Mouse (Mus musculus): ENCODE results near the gene Cd68. TPM values are rescaled to one million over a fixed set of nuclear protein-coding genes. Genes with fewer than 3 reads are reported as not detected.
"Not testable (repeated sequence)": the region's sequence is repeated elsewhere in the genome, so short reads cannot be mapped to it uniquely, and the experiment has no call there.

The Cd68 gene
- total RNA-seq, 2 experiments from 2014 or later: 25.0 to 33.1 TPM

DNA sequence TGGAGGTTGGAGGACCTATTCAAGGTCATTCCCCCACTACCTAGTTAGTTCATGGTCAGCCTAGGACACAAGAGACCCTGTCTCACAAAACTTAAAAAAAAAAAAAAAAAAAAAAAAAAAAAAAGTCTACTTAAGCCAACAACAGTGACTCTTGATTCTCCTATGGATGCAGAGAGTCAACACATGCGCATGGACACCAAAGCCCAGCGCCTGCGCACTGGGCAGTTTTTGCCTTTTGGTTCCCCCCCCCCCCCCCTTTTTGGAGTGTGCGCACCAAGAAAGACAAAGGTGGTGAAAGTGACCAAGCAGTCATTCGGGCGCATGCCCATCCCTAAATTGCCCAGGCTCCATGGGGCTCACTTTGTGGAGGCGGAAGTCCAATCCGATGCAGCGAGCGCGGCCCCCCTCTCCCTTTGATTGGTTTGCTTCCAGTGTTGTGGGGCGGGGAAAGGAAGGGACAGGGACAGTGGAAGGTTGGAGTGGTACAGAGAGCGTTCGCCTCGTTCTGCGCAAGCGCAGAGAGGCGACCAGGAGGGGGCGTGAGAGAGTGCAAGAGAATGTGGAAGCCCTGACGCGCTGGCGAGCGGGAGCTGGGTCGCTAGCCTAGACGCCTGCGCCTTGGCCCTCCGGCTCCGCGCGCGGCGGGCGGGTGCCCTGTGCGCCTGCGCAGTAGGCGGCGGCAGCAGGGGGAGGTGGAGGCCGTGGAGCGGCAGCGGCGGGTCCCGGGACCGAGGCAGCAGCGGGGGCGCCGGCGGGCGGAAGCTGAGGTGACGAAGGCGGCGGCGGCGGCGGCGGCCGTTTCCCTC lies 33.5 kb downstream of the Cd68 start, which contains the start of gene Fxr2:
Gene Fxr2 (plus strand): TSS at position 707 of the 806 bp plus-strand sequence.
- peak; percentile 95 for ATAC-seq (replicated peaks; ENCODE audit: poor library complexity)

DNA sequence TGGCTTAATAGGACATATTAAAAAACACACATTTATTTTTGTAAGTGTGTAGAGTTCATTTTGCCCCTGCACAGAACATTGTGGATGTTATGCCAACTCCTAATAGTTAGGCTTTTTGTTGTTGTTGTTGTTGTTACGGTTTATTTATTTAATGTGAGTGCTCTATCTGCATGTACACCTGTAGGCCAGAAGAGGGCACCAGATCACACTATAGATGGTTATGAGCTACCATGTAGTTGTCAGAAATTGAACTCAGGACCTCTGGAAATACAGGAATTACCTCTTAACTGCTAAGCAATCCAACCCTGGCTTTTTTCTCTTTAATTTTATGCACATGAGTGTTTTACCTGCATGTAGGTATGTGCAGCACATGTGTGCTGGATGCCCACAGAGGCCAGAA lies 36.2 kb downstream of the Cd68 start:
- no peak for ATAC-seq (replicated peaks; ENCODE audit: poor library complexity)

DNA sequence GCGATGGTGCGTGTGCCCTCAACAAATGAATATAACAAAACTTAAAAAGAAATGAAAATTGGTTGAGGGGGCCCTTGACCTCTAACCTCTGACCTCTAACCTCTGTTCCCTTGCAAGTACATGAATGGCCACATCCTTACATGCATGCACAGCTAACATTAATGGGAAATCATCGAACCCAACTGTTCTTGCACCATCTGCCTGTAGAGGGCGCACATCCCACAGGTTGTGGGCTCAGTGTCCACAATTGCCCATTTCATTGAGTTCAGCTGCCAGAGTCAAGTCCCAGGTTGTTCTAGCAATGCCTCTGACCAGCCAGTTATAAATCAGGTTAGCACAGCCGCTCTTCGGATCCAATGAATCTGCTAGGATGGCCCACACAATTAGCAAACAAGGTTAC lies 37.7 kb downstream of the Cd68 start:
- peak; percentile 61 for ATAC-seq (replicated peaks; ENCODE audit: poor library complexity)

DNA sequence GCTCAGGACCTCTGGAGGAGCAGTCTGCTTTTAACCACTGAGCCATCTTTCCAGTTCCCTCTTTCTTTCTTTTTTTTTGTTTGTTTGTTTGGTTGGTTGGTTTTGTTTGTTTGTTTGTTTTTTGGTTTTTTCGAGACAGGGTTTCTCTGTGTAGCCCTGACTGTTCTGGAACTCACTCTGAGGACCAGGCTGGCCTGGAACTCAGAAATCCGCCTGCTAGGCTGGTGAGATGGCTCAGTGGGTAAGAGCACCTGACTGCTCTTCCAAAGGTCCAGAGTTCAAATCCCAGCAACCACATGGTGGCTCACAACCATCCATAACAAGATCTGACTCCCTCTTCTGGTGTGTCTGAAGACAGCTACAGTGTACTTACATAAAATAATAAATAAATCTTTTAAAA lies 41.6 kb downstream of the Cd68 start:
- not testable (repeated sequence) for ATAC-seq (replicated peaks; ENCODE audit: poor library complexity)

DNA sequence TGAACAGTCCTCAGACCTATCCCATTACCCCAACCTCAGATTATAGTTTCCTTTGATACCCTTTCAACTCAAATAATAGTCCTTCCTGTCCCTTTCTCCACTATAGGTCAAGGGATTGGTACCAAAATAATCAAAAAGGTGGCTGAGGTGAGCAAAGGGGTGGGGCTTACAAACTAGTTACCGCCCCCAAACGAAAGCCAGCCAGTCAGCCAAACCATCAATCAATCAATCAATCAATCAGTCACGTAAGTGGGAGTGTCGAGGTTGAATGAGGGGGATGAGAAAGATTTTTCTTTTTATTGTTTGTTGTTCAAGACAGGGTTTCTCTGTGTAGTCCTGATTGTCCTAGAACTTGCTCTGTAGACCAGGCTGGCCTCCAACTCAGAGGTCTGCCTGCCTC lies 42.9 kb downstream of the Cd68 start:
- no peak for ATAC-seq (replicated peaks; ENCODE audit: poor library complexity)

DNA sequence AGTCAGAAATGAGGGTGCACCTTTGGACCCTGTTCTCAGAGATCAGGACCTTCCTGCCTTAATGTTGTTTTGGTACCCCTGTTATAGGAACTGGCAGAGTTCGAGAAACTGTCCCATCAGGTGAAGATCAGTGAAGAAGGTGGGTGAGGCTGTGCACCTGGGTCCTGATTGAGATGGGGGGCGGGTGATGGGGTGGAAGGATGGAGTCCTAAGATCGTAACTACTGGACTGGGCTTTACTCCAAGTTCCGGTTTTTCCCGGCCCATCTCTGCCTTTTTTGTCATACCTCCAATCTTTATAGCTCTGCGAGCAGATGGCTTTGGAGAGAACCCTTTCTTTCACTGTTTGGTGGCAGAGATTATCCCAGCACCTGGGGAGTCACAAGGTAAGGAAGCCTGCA lies 43.5 kb downstream of the Cd68 start:
- ATAC-seq (replicated peaks; ENCODE audit: poor library complexity): no peak

DNA sequence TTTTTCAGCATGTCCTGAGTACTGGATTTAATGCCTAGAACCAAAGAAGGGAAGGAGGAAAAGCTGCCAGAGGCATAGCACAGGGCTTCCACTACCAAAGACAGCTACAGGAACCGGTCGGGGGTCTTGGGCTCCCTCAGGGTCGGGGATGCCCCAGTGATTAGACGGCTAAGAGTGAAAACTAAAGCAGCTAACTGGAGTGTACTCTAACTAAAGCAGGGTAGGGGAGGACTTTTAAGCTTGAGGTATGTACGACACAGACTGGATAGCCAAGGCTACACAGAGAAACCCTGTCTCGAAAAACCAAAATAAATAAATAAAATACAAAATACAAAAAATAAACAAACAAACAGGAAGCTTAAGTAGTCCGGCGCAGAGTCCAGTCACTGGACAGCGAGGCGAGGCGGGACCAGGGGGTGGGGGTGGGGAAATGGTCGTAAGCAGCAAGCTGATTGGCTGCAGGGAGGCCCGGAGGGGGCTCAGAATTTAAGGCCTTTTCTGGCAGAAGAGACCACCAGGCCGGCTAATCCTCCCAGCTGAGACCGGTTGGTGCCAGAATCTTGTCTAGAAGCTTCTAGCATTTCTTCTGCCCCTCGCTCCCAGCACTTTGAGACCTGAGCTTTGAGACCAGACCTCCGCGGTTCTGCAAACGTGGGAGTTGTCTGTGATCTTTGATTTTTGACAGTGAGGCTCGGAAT lies 44.2 kb downstream of the Cd68 start, which contains the start of gene Sat2:
Gene Sat2 (plus strand): TSS at position 454 of the 698 bp plus-strand sequence.
- no peak for ATAC-seq (replicated peaks; ENCODE audit: poor library complexity)

DNA sequence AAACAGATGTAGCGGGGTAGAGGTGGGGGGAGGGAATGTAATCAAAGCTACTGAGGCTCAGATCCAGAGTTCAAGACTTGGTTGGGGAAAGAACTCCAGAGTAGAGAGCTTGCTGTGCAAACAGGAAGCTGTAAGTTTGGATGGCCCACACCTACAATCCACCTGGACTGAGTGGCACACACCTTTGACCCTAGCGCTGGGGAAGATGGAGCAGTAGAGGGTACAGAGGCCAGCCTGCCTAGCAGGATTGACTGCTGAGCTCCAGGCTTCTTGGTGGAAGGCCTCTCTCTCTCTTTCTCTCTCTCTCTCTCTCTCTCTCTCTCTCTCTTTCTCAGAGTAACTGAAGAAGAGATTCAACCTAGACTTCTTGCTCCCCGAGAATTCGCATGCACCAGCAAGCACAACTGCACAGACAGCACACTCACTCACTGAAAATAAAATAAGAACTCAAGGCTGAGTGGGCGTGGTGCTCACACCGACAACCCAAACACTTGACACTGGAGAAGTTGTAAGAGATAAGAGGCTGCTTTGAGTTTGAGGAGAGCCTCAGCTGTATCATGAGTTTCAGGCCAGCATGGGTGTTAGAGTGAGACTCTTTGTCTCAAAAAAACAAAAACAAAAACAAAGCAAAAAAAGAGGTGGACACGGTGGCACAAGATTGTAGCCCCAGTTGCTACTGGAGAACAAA lies 45.4 kb downstream of the Cd68 start:
- ATAC-seq (replicated peaks; ENCODE audit: poor library complexity): peak; percentile 80

DNA sequence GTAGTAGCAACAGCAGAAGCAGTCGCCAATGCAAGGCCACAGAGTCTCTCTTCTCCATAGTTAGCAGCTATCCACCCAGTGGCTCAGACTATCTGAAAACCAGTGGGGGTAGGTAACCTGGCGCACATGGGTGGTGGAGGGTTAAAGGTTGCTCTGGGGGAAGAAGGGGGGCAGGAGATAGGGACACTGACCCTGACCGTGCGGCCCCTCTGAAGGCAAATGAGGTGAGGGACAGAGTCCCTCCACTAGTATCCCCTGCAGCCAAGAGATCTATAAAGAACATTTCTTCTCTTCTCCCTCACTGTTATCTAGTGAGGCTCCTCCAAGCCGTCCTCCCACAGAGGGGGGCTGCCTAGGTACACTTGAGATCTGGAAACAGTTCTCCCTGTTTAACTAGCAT lies 48.1 kb downstream of the Cd68 start, which contains the start of gene Shbg:
Gene Shbg (minus strand): TSS at position 101 of the 400 bp plus-strand sequence.
- no peak for ATAC-seq (replicated peaks; ENCODE audit: poor library complexity)

DNA sequence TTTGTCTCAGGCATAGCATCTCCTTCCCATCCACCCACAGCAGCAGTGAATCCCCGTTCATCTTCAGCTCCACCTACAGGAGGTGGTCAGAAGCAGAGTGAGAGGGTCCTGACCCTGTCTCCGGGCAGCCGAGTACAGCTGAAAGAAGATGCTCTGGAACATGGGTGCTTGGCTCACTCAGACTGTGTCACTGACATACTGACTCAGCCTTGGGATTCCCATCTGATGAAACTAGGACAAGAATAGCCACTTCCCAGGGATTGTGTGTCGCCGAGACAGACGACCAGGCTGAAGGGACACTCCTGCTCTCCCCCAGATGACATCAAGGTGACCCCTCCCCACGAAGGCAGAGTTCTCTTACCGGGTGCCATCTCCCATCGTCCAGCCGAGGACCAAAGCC lies 49.2 kb downstream of the Cd68 start:
- no peak for ATAC-seq (replicated peaks; ENCODE audit: poor library complexity)

DNA sequence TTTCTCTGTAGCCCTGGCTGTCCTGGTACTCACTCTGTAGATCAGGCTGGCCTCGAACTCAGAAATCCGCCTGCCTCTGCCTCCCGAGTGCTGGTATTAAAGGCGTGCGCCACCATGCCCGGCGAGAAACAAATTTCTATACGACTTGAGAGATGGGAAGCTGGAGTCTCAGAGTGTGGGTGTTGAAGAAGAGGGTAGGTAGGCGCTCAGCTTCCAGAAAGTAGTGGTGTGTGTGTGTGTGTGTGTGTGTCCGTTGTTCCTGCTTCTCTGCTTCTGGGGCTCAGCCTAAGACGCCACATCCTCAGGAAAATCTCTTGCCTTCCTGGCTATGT lies 51.7 kb downstream of the Cd68 start:
- not testable (repeated sequence) for ATAC-seq (replicated peaks; ENCODE audit: poor library complexity)

Other genes with a start within 250 kb of the Cd68 start
Only the 30 nearest of the 34 such genes appear.
- gene Dnah2, start 117.0 kb downstream of the Cd68 start, total RNA-seq (2015): 0.07 TPM in 1 of 2 replicates, not detected in the other
- gene Dnah2, start 117.0 kb downstream of the Cd68 start, total RNA-seq (2017): under 0.01 TPM in 1 of 2 replicates, not detected in the other
- gene Efnb3, start 105.9 kb downstream of the Cd68 start, total RNA-seq (2015): 0.15 TPM in 1 of 2 replicates, not detected in the other
- 0.24 and 0.33 TPM in 2 replicates for gene Efnb3, start 105.9 kb downstream of the Cd68 start, total RNA-seq (2017)
- gene Wrap53, start 85.9 kb downstream of the Cd68 start, total RNA-seq (2015): 16.2 and 18.3 TPM in 2 replicates
- gene Wrap53, start 85.9 kb downstream of the Cd68 start, total RNA-seq (2017): 6.2 and 6.9 TPM in 2 replicates
- 124 and 173 TPM in 2 replicates for gene Trp53, start 85.8 kb downstream of the Cd68 start, total RNA-seq (2015)
- 65.1 and 65.6 TPM in 2 replicates for gene Trp53, start 85.8 kb downstream of the Cd68 start, total RNA-seq (2017)
- 19.6 and 44.5 TPM in 2 replicates for gene Atp1b2, start 60.2 kb downstream of the Cd68 start, total RNA-seq (2015)
- gene Atp1b2, start 60.2 kb downstream of the Cd68 start, total RNA-seq (2017): 2.0 and 4.0 TPM in 2 replicates
- not detected in 2 replicates for gene Shbg, start 48.2 kb downstream of the Cd68 start, total RNA-seq (2015)
- gene Shbg, start 48.2 kb downstream of the Cd68 start, total RNA-seq (2017): not detected in 2 replicates
- gene Sat2, start 44.1 kb downstream of the Cd68 start, total RNA-seq (2015): not detected in 2 replicates
- gene Sat2, start 44.1 kb downstream of the Cd68 start, total RNA-seq (2017): 0.37 and 1.5 TPM in 2 replicates
- 27.3 and 43.5 TPM in 2 replicates for gene Fxr2, start 33.2 kb downstream of the Cd68 start, total RNA-seq (2015)
- gene Fxr2, start 33.2 kb downstream of the Cd68 start, total RNA-seq (2017): 35.5 and 41.5 TPM in 2 replicates
- not detected in 2 replicates for gene Sox15, start 10.8 kb downstream of the Cd68 start, total RNA-seq (2015)
- 0.95 TPM in 1 of 2 replicates, not detected in the other for gene Sox15, start 10.8 kb downstream of the Cd68 start, total RNA-seq (2017)
- 28.6 and 37.5 TPM in 2 replicates for gene Mpdu1, start 3.5 kb downstream of the Cd68 start, total RNA-seq (2015)
- 55.0 and 55.5 TPM in 2 replicates for gene Mpdu1, start 3.5 kb downstream of the Cd68 start, total RNA-seq (2017)
- gene Eif4a1, start 6.3 kb upstream of the Cd68 start, total RNA-seq (2015): 1,029 and 1,055 TPM in 2 replicates
- 1,055 and 1,141 TPM in 2 replicates for gene Eif4a1, start 6.3 kb upstream of the Cd68 start, total RNA-seq (2017)
- 140 and 145 TPM in 2 replicates for gene Senp3, start 15.9 kb upstream of the Cd68 start, total RNA-seq (2015)
- gene Senp3, start 15.9 kb upstream of the Cd68 start, total RNA-seq (2017): 108 and 123 TPM in 2 replicates
- gene Tnfsf13, start 19.6 kb upstream of the Cd68 start, total RNA-seq (2015): 28.5 and 31.9 TPM in 2 replicates
- 49.4 and 53.7 TPM in 2 replicates for gene Tnfsf13, start 19.6 kb upstream of the Cd68 start, total RNA-seq (2017)
- gene Tnfsf12, start 29.7 kb upstream of the Cd68 start, total RNA-seq (2015): 0.88 and 2.0 TPM in 2 replicates
- gene Tnfsf12, start 29.7 kb upstream of the Cd68 start, total RNA-seq (2017): 0.75 and 1.0 TPM in 2 replicates
- 7.5 and 9.4 TPM in 2 replicates for gene Tnfsfm13, start 29.9 kb upstream of the Cd68 start, total RNA-seq (2015)
- 6.1 and 7.9 TPM in 2 replicates for gene Tnfsfm13, start 29.9 kb upstream of the Cd68 start, total RNA-seq (2017)
- 140 and 147 TPM in 2 replicates for gene Polr2a, start 92.5 kb upstream of the Cd68 start, total RNA-seq (2015)
- 21.0 and 34.4 TPM in 2 replicates for gene Polr2a, start 92.5 kb upstream of the Cd68 start, total RNA-seq (2017)
- not detected in 2 replicates for gene Slc35g3, start 95.8 kb upstream of the Cd68 start, total RNA-seq (2015)
- not detected in 2 replicates for gene Slc35g3, start 95.8 kb upstream of the Cd68 start, total RNA-seq (2017)
- 1.3 and 1.5 TPM in 2 replicates for gene Zbtb4, start 99.8 kb upstream of the Cd68 start, total RNA-seq (2015)
- 0.51 and 0.54 TPM in 2 replicates for gene Zbtb4, start 99.8 kb upstream of the Cd68 start, total RNA-seq (2017)
- gene Chrnb1, start 129.8 kb upstream of the Cd68 start, total RNA-seq (2015): 0.24 and 1.6 TPM in 2 replicates
- 0.04 and 0.44 TPM in 2 replicates for gene Chrnb1, start 129.8 kb upstream of the Cd68 start, total RNA-seq (2017)
- gene Fgf11, start 135.7 kb upstream of the Cd68 start, total RNA-seq (2015): 0.22 and 0.52 TPM in 2 replicates
- gene Fgf11, start 135.7 kb upstream of the Cd68 start, total RNA-seq (2017): 0.21 and 0.41 TPM in 2 replicates
- gene Tmem102, start 139.5 kb upstream of the Cd68 start, total RNA-seq (2015): not detected in 2 replicates
- gene Tmem102, start 139.5 kb upstream of the Cd68 start, total RNA-seq (2017): not detected in 2 replicates
- not detected in 2 replicates for gene Gm39566, start 149.1 kb upstream of the Cd68 start, total RNA-seq (2015)
- not detected in 2 replicates for gene Gm39566, start 149.1 kb upstream of the Cd68 start, total RNA-seq (2017)
- gene Spem2, start 152.3 kb upstream of the Cd68 start, total RNA-seq (2015): not detected in 2 replicates
- not detected in 2 replicates for gene Spem2, start 152.3 kb upstream of the Cd68 start, total RNA-seq (2017)
- not detected in 2 replicates for gene Spem1, start 156.0 kb upstream of the Cd68 start, total RNA-seq (2015)
- 0.79 TPM in 1 of 2 replicates, not detected in the other for gene Spem1, start 156.0 kb upstream of the Cd68 start, total RNA-seq (2017)
- 8.4 and 10.8 TPM in 2 replicates for gene Nlgn2, start 171.6 kb upstream of the Cd68 start, total RNA-seq (2015)
- 3.5 and 6.2 TPM in 2 replicates for gene Nlgn2, start 171.6 kb upstream of the Cd68 start, total RNA-seq (2017)
- gene Tmem256, start 172.4 kb upstream of the Cd68 start, total RNA-seq (2015): 240 and 307 TPM in 2 replicates
- 174 and 238 TPM in 2 replicates for gene Tmem256, start 172.4 kb upstream of the Cd68 start, total RNA-seq (2017)
- 60.6 and 62.2 TPM in 2 replicates for gene Plscr3, start 180.2 kb upstream of the Cd68 start, total RNA-seq (2015)
- 29.1 and 32.9 TPM in 2 replicates for gene Plscr3, start 180.2 kb upstream of the Cd68 start, total RNA-seq (2017)
- 0.32 TPM in 1 of 2 replicates, not detected in the other for gene Tnk1, start 192.6 kb upstream of the Cd68 start, total RNA-seq (2015)
- 0.54 TPM in 1 of 2 replicates, not detected in the other for gene Tnk1, start 192.6 kb upstream of the Cd68 start, total RNA-seq (2017)
- not detected in 2 replicates for gene Tmem95, start 211.9 kb upstream of the Cd68 start, total RNA-seq (2015)
- not detected in 2 replicates for gene Tmem95, start 211.9 kb upstream of the Cd68 start, total RNA-seq (2017)
- 1.1 and 2.3 TPM in 2 replicates for gene Kctd11, start 215.3 kb upstream of the Cd68 start, total RNA-seq (2015)
- 0.88 and 1.9 TPM in 2 replicates for gene Kctd11, start 215.3 kb upstream of the Cd68 start, total RNA-seq (2017)